ENCODE assay signal across 14 mouse cellular contexts in the genomic region with DNA sequence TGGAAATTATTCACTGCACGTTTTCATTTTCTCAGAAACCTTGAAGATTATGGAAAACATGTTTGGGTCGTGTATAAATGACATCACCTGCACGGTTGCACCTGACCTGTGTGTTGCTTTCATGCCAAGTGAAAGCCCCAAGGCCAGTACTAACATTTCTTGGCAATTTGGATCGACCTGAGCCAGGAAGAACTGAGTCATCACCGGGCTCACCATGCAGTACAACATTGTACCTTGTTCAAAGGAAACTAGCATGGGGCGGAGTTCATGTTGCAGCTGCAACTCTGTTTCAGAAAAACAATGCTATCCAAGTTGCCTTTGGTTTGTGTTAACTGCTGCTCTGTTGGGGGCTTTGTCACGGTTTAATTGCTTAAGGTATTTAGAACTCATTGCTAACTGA. TPM values are rescaled to one million over a fixed set of nuclear protein-coding genes. Genes with fewer than 3 reads are reported as not detected.
DNase-seq lines count a peak whose midpoint lies in the region; ATAC-seq and TF ChIP-seq lines count a peak whose summit lies in the region.
"Had no signal": no experiment of that assay in that cellular context is flagged by ENCODE, and none has a peak within 500 bp of the region (broad histone marks: within the 10 kb centered on the region; RNA-seq: fewer than 3 reads in every experiment).

No protein-coding gene starts in this region.

- no peaks in the 10 kb centered on the region for H3K36me3 ChIP-seq in liver, postnatal 0 days (replicated peaks; ENCODE audit: insufficient read depth, low read length)
- H3K36me3 ChIP-seq in embryonic facial prominence, embryonic 15.5 days, result no peaks in the 10 kb centered on the region
- H3K36me3 ChIP-seq in stomach, embryonic 16.5 days (ENCODE audit: control insufficient read depth, insufficient read depth, low read length), result no peaks in the 10 kb centered on the region
- no peaks in the 10 kb centered on the region for H3K36me3 ChIP-seq in midbrain, embryonic 14.5 days (ENCODE audit: control insufficient read depth, insufficient read depth, low read length)
- H3K36me3 ChIP-seq: neural tube, embryonic 12.5 days had no signal

- no peak for TF ChIP-seq CTCF in liver, postnatal 0 days (IDR thresholded peaks at IDR 0.05; ENCODE audit: low read depth)

- no peak overlapping the region for H3K4me2 ChIP-seq in liver, postnatal 0 days (ENCODE audit: low read depth, low read length)
- no peak overlapping the region for H3K4me2 ChIP-seq in embryonic facial prominence, embryonic 15.5 days (replicated peaks)
- H3K4me2 ChIP-seq in stomach, embryonic 16.5 days (ENCODE audit: low read depth, low read length), result no peak overlapping the region
- no peak overlapping the region for H3K4me2 ChIP-seq in midbrain, embryonic 14.5 days (ENCODE audit: low read length)
- H3K4me2 ChIP-seq: midbrain, embryonic 11.5 days; neural tube, embryonic 12.5 days had no signal

- 0 out of 2 replicates have a peak, but pooled peaks have one; percentile 17 for TF ChIP-seq EP300 in liver, postnatal 0 days (IDR thresholded peaks at IDR 0.05; ENCODE audit: low read depth)

- H3K27ac ChIP-seq in liver, postnatal 0 days (ENCODE audit: low read depth), result peak overlapping the region; percentile 22; the same call in 1 of the 2 replicates
- H3K27ac ChIP-seq in embryonic facial prominence, embryonic 15.5 days (replicated peaks), result peak overlapping the region; percentile 65
- H3K27ac ChIP-seq in stomach, embryonic 16.5 days (ENCODE audit: low read length), result peak overlapping the region; percentile 39; the same call in 1 of the 2 replicates
- no peak overlapping the region for H3K27ac ChIP-seq in midbrain, embryonic 14.5 days (replicated peaks; ENCODE audit: low read depth, low read length)
- H3K27ac ChIP-seq: neural tube, embryonic 12.5 days had no signal

- no peak overlapping the region for H3K9ac ChIP-seq in liver, postnatal 0 days (replicated peaks)
- no peak overlapping the region for H3K9ac ChIP-seq in embryonic facial prominence, embryonic 15.5 days
- no peak overlapping the region for H3K9ac ChIP-seq in stomach, embryonic 16.5 days (ENCODE audit: low read length)
- H3K9ac ChIP-seq in midbrain, embryonic 14.5 days (replicated peaks; ENCODE audit: low read length), result no peak overlapping the region
- H3K9ac ChIP-seq: neural tube, embryonic 12.5 days had no signal

- peak; percentile 59 for DNase-seq in adrenal gland, adult 2 months
- no peak for DNase-seq in adrenal gland, adult 18-20 months (ENCODE audit: low spot score in 2 of 2)
- DNase-seq in liver, postnatal 0 days, result no peak
- no peak for DNase-seq in liver
- DNase-seq in cerebellum, postnatal 25 days, result no peak
- DNase-seq in midbrain, embryonic 14.5 days, result no peak
- DNase-seq: heart, postnatal 4 days; left cerebral cortex, postnatal 4 days; lung, adult 2 months; right cerebral cortex, adult 18-20 months had no signal

- H3K27me3 ChIP-seq in liver, postnatal 0 days (ENCODE audit: insufficient read depth, low read length), result peaks cover 10% of the 10 kb centered on the region
- H3K27me3 ChIP-seq in embryonic facial prominence, embryonic 15.5 days, result no peaks in the 10 kb centered on the region
- H3K27me3 ChIP-seq in stomach, embryonic 16.5 days (ENCODE audit: control insufficient read depth, insufficient read depth, low read length), result no peaks in the 10 kb centered on the region
- H3K27me3 ChIP-seq in midbrain, embryonic 14.5 days (ENCODE audit: control insufficient read depth, insufficient read depth, low read length), result no peaks in the 10 kb centered on the region
- H3K27me3 ChIP-seq: neural tube, embryonic 12.5 days had no signal

- WGBS in liver, postnatal 0 days (ENCODE audit: insufficient replicate concordance), result 51% methylated on average over 7 of the region's 7 CpGs
- 37% methylated on average over 7 of the region's 7 CpGs for WGBS in embryonic facial prominence, embryonic 15.5 days
- WGBS in stomach, embryonic 16.5 days, result 60% methylated on average over 7 of the region's 7 CpGs
- 66% methylated on average over 7 of the region's 7 CpGs for WGBS in midbrain, embryonic 14.5 days

- H3K4me1 ChIP-seq in liver, postnatal 0 days (ENCODE audit: insufficient read depth), result 0 out of 2 replicates have a peak, but pooled peaks cover 5% of the 10 kb centered on the region
- H3K4me1 ChIP-seq in embryonic facial prominence, embryonic 15.5 days, result peaks cover 35% of the 10 kb centered on the region
- peaks cover 25% of the 10 kb centered on the region for H3K4me1 ChIP-seq in stomach, embryonic 16.5 days (ENCODE audit: control insufficient read depth, insufficient read depth, low read length)
- H3K4me1 ChIP-seq in midbrain, embryonic 14.5 days (ENCODE audit: control insufficient read depth, insufficient read depth, low read length), result peaks cover 25% of the 10 kb centered on the region

- H3K4me3 ChIP-seq in liver, postnatal 0 days (ENCODE audit: low read depth, low read length), result no peak overlapping the region
- no peak overlapping the region for H3K4me3 ChIP-seq in embryonic facial prominence, embryonic 15.5 days (replicated peaks)
- H3K4me3 ChIP-seq in stomach, embryonic 16.5 days (replicated peaks; ENCODE audit: low read length), result no peak overlapping the region
- H3K4me3 ChIP-seq in midbrain, embryonic 14.5 days (replicated peaks; ENCODE audit: low read depth, low read length), result no peak overlapping the region
- H3K4me3 ChIP-seq: neural tube, embryonic 12.5 days had no signal

- H3K9me3 ChIP-seq in liver, postnatal 0 days (ENCODE audit: low read length), result no peaks in the 10 kb centered on the region
- no peaks in the 10 kb centered on the region for H3K9me3 ChIP-seq in embryonic facial prominence, embryonic 15.5 days (replicated peaks)
- no peaks in the 10 kb centered on the region for H3K9me3 ChIP-seq in stomach, embryonic 16.5 days (replicated peaks; ENCODE audit: control insufficient read depth, low read length)
- no peaks in the 10 kb centered on the region for H3K9me3 ChIP-seq in midbrain, embryonic 14.5 days (ENCODE audit: control insufficient read depth, low read length)
- H3K9me3 ChIP-seq: neural tube, embryonic 12.5 days had no signal

- ATAC-seq in liver, postnatal 0 days, result peak; percentile 21; the same call in 1 of the 2 replicates
- ATAC-seq in embryonic facial prominence, embryonic 15.5 days (ENCODE audit: insufficient number of reproducible peaks, low FRiP score, low TSS enrichment, low read depth), result peak; percentile 25; the same call in 1 of the 2 replicates
- no peak for ATAC-seq in stomach, embryonic 16.5 days (ENCODE audit: insufficient read depth, low FRiP score)
- ATAC-seq in midbrain, embryonic 14.5 days (ENCODE audit: low FRiP score, low TSS enrichment), result no peak

RNA-seq across cellular contexts. Expression of a gene that starts 3.5 kb away (rescaled TPM):
- total RNA-seq in adrenal gland, adult 2 months (2021), result 10 to 100 TPM; 30.0 to 58.8 TPM
- 58.0 and 61.6 TPM in 2 replicates for polyA plus RNA-seq in adrenal gland, adult 2 months (2012; rRNA removed)
- 10 to 100 TPM; 33.5 to 44.1 TPM for total RNA-seq in adrenal gland, adult 18-20 months (2021)
- polyA plus RNA-seq in liver, postnatal 0 days (2015; fragmentation: Nextera tagmentation; extraction: Ambion mirVana), result 2.2 and 2.3 TPM in 2 replicates
- polyA plus RNA-seq in embryonic facial prominence, embryonic 15.5 days (2015; fragmentation: Nextera tagmentation; extraction: Ambion mirVana), result 95.1 and 100 TPM in 2 replicates
- 81.5 and 86.5 TPM in 2 replicates for polyA plus RNA-seq in stomach, embryonic 16.5 days (2015; fragmentation: Nextera tagmentation; extraction: Ambion mirVana)
- polyA plus RNA-seq in midbrain, embryonic 14.5 days (2014; fragmentation: Nextera tagmentation; extraction: Ambion mirVana), result 52.9 and 87.2 TPM in 2 replicates

RNA-seq across cellular contexts. Expression of a gene that starts 34.4 kb away (rescaled TPM):
- total RNA-seq in adrenal gland, adult 2 months (2021), result 10 to 100 TPM; 18.6 to 25.3 TPM
- polyA plus RNA-seq in adrenal gland, adult 2 months (2012; rRNA removed), result 22.5 and 23.4 TPM in 2 replicates
- 10 to 100 TPM; 20.2 to 20.8 TPM for total RNA-seq in adrenal gland, adult 18-20 months (2021)
- 14.1 and 15.2 TPM in 2 replicates for polyA plus RNA-seq in liver, postnatal 0 days (2015; fragmentation: Nextera tagmentation; extraction: Ambion mirVana)
- polyA plus RNA-seq in embryonic facial prominence, embryonic 15.5 days (2015; fragmentation: Nextera tagmentation; extraction: Ambion mirVana), result 35.4 and 39.5 TPM in 2 replicates
- 38.6 and 41.5 TPM in 2 replicates for polyA plus RNA-seq in stomach, embryonic 16.5 days (2015; fragmentation: Nextera tagmentation; extraction: Ambion mirVana)
- 23.6 and 25.5 TPM in 2 replicates for polyA plus RNA-seq in midbrain, embryonic 14.5 days (2014; fragmentation: Nextera tagmentation; extraction: Ambion mirVana)

RNA-seq across cellular contexts. Expression of a gene that starts 40.5 kb away (rescaled TPM):
- total RNA-seq in adrenal gland, adult 2 months (2021), result 10 to 100 TPM; 36.4 to 38.6 TPM
- 75.5 and 77.3 TPM in 2 replicates for polyA plus RNA-seq in adrenal gland, adult 2 months (2012; rRNA removed)
- 10 to 100 TPM; 37.2 to 38.7 TPM for total RNA-seq in adrenal gland, adult 18-20 months (2021)
- 4.6 and 5.0 TPM in 2 replicates for polyA plus RNA-seq in liver, postnatal 0 days (2015; fragmentation: Nextera tagmentation; extraction: Ambion mirVana)
- polyA plus RNA-seq in embryonic facial prominence, embryonic 15.5 days (2015; fragmentation: Nextera tagmentation; extraction: Ambion mirVana), result 16.6 and 19.0 TPM in 2 replicates
- polyA plus RNA-seq in stomach, embryonic 16.5 days (2015; fragmentation: Nextera tagmentation; extraction: Ambion mirVana), result 17.2 and 17.4 TPM in 2 replicates
- 9.5 and 14.8 TPM in 2 replicates for polyA plus RNA-seq in midbrain, embryonic 14.5 days (2014; fragmentation: Nextera tagmentation; extraction: Ambion mirVana)

Comparison
In these comparisons a context has a peak if more than half of its experiments do, and no peak if none do; other contexts are left out.
1. ATAC-seq: peak in liver, postnatal 0 days (single experiment) and embryonic facial prominence, embryonic 15.5 days (single experiment); none in stomach, embryonic 16.5 days (single experiment) and midbrain, embryonic 14.5 days (single experiment).
2. RNA of a gene that starts 3.5 kb away (polyA plus RNA-seq): 95.1 to 100 TPM in embryonic facial prominence, embryonic 15.5 days, 52.9 to 87.2 TPM in midbrain, embryonic 14.5 days, 81.5 to 86.5 TPM in stomach, embryonic 16.5 days and 58.0 to 61.6 TPM in adrenal gland, adult 2 months; 2.2 to 2.3 TPM in liver, postnatal 0 days; every median in the first group is over 10 times any median in the second.